Mouse (Mus musculus): ENCODE data around the gene Lig3. TPM values are rescaled to one million over a fixed set of nuclear protein-coding genes. Genes with fewer than 3 reads are reported as not detected.
A peak's percentile ranks its signal among the peaks of the same experiment; 100 is the strongest.
"Not testable (repeated sequence)": the region's sequence is repeated elsewhere in the genome, so short reads cannot be mapped to it uniquely, and the experiment has no call there.

Gene Lig3
- polyA plus RNA-seq, 1 experiment from 2014 or later = 24.2 TPM

DNA sequence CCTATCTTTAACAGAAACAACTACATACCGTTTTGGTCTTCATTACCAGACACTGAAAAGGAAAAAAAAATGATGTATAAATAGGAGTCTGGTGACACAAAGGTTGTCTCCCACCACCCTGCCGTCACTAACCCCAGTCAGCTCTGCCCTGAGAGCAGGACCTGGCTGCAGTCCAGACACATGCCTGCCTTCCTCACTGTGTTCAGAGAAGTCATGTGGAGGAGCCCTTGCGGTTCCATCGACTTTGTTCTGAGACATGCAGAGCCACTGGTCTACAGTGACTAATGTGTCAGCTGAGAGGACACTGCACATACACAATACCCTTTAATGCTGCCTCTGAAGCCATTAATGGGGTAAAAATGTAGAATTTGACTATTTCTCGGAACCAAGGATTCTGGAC lies 27.6 kb downstream of the Lig3 start:
- no peak overlapping the region for H3K9ac ChIP-seq (ENCODE audit: low read depth, low read length)
- no peaks in the 10 kb centered on the region for H3K9me3 ChIP-seq (replicated peaks; ENCODE audit: control insufficient read depth, low read length)
- peaks cover 11% of the 10 kb centered on the region for H3K4me1 ChIP-seq (ENCODE audit: control insufficient read depth, insufficient read depth, low read length)
- H3K36me3 ChIP-seq (ENCODE audit: control insufficient read depth, insufficient read depth, low read length) = no peaks in the 10 kb centered on the region
- no peak overlapping the region for H3K27ac ChIP-seq (ENCODE audit: low read depth, low read length)
- no peak for ATAC-seq (replicated peaks; ENCODE audit: insufficient number of reproducible peaks, low FRiP score, low TSS enrichment)
- no peak overlapping the region for H3K4me2 ChIP-seq
- no peaks in the 10 kb centered on the region for H3K27me3 ChIP-seq (ENCODE audit: control insufficient read depth, insufficient read depth, low read length)
- 64% methylated on average over 5 of the region's 5 CpGs for WGBS (ENCODE audit: insufficient replicate concordance)
- no peak overlapping the region for H3K4me3 ChIP-seq (ENCODE audit: low read depth, low read length)

DNA sequence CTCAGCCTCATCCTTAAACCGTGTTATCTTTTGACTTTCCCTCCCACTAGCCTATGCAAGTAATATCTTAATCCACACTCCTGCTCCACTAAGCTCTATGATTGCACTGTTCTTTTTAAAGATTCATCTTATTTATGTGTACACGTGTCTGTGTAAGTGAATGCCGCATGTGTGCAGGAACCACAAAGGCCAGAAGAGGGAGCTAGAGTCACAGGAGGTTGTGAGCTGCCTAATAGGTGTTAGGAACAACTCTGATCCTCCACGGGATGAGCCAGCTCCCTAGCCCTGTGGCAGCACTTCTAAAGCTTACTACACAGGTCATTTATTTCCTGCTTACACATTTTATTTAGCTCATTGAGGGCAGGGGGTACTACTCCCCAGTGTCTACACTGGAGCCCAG lies 38.4 kb downstream of the Lig3 start:
- Histone ChIP-seq H3K9ac (ENCODE audit: low read depth, low read length) (no peak overlapping the region), H3K4me2 (no peak overlapping the region), H3K27ac (ENCODE audit: low read depth, low read length) (no peak overlapping the region), H3K36me3 (ENCODE audit: control insufficient read depth, insufficient read depth, low read length) (no peaks in the 10 kb centered on the region), H3K4me3 (ENCODE audit: low read depth, low read length) (no peak overlapping the region), H3K9me3 (replicated peaks; ENCODE audit: control insufficient read depth, low read length) (no peaks in the 10 kb centered on the region; the same call in 1 of the 2 replicates), H3K27me3 (ENCODE audit: control insufficient read depth, insufficient read depth, low read length) (no peaks in the 10 kb centered on the region), H3K4me1 (ENCODE audit: control insufficient read depth, insufficient read depth, low read length) (peaks cover 8% of the 10 kb centered on the region)
- ATAC-seq (replicated peaks; ENCODE audit: insufficient number of reproducible peaks, low FRiP score, low TSS enrichment) = no peak
- 48% methylated on average over 4 of the region's 4 CpGs for WGBS (ENCODE audit: insufficient replicate concordance)

DNA sequence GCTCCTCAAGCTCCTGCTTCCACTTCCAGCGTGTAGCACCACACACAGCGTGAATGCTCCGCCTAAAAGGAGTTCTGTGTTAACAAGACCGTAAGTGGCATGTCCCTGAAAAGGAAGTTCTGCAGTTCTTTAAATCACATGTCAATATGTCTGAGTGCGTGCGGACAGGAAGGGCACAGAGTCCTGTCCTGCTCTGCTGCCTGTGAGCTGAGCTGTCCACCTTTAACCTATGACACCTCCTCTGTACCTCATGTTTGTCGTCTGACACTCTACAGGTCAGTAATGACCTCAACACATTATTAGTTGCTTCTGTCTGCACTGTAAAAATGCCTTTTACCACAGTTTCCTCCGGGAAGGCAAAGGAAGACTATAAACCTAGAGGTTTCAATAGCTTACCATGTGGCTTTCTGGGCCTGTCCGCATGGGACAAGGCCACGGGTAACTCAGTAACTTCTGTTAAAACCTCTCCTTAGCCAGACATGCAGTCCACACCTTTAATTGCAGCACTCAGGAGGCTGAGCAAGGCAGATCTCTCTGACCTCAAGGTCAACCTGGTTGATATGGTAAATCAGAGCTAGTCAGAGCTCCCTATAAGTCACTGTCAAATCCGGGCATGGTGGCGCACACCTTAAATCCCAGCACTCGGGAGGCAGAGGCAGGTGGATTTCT lies 40.0 kb downstream of the Lig3 start:
- ATAC-seq (replicated peaks; ENCODE audit: insufficient number of reproducible peaks, low FRiP score, low TSS enrichment) = no peak
- WGBS (ENCODE audit: insufficient replicate concordance) = 57% methylated on average over 13 of the region's 13 CpGs
- H3K27ac ChIP-seq (ENCODE audit: low read depth, low read length) = peak overlapping the region; percentile 59

DNA sequence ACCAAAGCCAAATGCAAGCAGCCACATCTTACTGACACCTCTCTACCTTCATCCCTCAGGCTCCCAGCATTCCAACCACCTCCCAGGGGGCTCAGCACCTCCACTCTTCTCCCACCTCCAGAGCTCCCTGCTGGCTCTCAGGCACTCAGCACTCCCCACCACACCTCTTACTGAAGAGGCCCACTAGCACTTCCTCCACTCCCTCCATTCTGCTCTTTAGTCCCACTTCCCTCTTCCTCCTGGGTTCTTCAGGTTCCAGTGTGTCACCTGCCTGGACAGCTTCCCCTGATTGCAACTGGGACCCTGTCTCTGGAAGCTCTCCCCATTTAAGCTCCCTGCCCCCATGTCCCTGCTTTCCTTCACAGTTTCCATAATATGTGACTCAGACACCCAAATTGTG lies 45.9 kb downstream of the Lig3 start:
- no peak for ATAC-seq (replicated peaks; ENCODE audit: insufficient number of reproducible peaks, low FRiP score, low TSS enrichment)
- H3K4me3 ChIP-seq (ENCODE audit: low read depth, low read length) = no peak overlapping the region
- H3K4me2 ChIP-seq = no peak overlapping the region

More for the DNA sequence above, 40.0 kb downstream of the Lig3 start:
- H3K4me3 ChIP-seq (ENCODE audit: low read depth, low read length) = no peak overlapping the region
- peaks cover 8% of the 10 kb centered on the region for H3K4me1 ChIP-seq (ENCODE audit: control insufficient read depth, insufficient read depth, low read length)
- 0 out of 2 replicates have a peak overlapping the region, but pooled peaks have one; percentile 43 for H3K9ac ChIP-seq (ENCODE audit: low read depth, low read length)
- no peaks in the 10 kb centered on the region for H3K27me3 ChIP-seq (ENCODE audit: control insufficient read depth, insufficient read depth, low read length)
- H3K4me2 ChIP-seq = no peak overlapping the region
- H3K36me3 ChIP-seq (ENCODE audit: control insufficient read depth, insufficient read depth, low read length) = no peaks in the 10 kb centered on the region
- H3K9me3 ChIP-seq (replicated peaks; ENCODE audit: control insufficient read depth, low read length) = no peaks in the 10 kb centered on the region; the same call in 1 of the 2 replicates

DNA sequence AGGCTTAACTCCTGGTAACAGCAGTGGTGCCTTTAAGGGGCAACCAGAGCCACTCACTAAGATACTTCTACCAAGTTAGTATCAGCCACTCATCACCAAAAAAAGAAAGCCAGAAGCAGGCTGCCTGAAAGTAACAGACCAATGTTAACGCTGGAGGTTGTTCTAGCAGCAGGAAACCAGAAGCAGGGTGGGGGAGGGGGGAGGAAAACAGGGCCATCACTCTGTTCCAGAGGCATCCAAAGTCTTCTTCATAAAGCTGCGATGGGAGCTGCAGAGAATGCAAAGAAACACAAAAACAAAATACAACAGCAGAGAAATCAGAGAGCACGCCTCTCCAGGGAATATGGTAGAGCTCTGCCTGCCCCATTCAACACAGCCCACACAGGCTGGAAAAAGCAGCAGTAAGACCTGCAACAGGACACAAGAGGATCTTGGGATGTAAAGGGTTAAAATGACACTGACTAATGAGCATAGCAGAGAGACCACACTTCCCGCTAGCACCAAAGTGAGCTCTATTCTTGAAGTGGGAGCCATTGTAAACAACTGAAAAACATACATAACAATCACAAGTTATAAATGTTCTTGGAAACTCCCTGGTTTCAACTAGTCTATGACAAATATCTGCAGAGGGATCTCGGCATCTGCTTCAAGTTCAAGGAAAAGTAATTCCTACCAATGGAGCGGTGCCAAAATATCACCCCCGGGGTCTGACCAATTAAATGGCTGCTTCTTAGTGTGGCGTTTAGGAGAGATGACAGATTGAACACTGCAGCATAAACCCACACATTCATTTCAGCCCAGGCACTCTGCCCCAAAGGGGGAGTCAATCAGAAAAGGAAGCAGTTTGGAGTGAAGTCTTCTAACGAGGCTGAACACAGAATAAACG lies 50.3 kb downstream of the Lig3 start:
- no peaks in the 10 kb centered on the region for H3K27me3 ChIP-seq (ENCODE audit: control insufficient read depth, insufficient read depth, low read length)
- H3K9me3 ChIP-seq (replicated peaks; ENCODE audit: control insufficient read depth, low read length) = no peaks in the 10 kb centered on the region
- no peaks in the 10 kb centered on the region for H3K36me3 ChIP-seq (ENCODE audit: control insufficient read depth, insufficient read depth, low read length)
- H3K4me1 ChIP-seq (ENCODE audit: control insufficient read depth, insufficient read depth, low read length) = peaks cover 10% of the 10 kb centered on the region; the same call in 1 of the 2 replicates
- 24% methylated on average over 10 of the region's 10 CpGs for WGBS (ENCODE audit: insufficient replicate concordance)
- H3K4me2 ChIP-seq = peak overlapping the region; percentile 44
- no peak overlapping the region for H3K27ac ChIP-seq (ENCODE audit: low read depth, low read length)
- no peak for ATAC-seq (replicated peaks; ENCODE audit: insufficient number of reproducible peaks, low FRiP score, low TSS enrichment)
- no peak overlapping the region for H3K4me3 ChIP-seq (ENCODE audit: low read depth, low read length)
- H3K9ac ChIP-seq (ENCODE audit: low read depth, low read length) = no peak overlapping the region

More for the DNA sequence above, 45.9 kb downstream of the Lig3 start:
- H3K9me3 ChIP-seq (replicated peaks; ENCODE audit: control insufficient read depth, low read length) = no peaks in the 10 kb centered on the region
- peaks cover 8% of the 10 kb centered on the region; the same call in 1 of the 2 replicates for H3K4me1 ChIP-seq (ENCODE audit: control insufficient read depth, insufficient read depth, low read length)
- H3K9ac ChIP-seq (ENCODE audit: low read depth, low read length) = no peak overlapping the region
- H3K27me3 ChIP-seq (ENCODE audit: control insufficient read depth, insufficient read depth, low read length) = no peaks in the 10 kb centered on the region
- H3K36me3 ChIP-seq (ENCODE audit: control insufficient read depth, insufficient read depth, low read length) = no peaks in the 10 kb centered on the region
- no peak overlapping the region for H3K27ac ChIP-seq (ENCODE audit: low read depth, low read length)

DNA sequence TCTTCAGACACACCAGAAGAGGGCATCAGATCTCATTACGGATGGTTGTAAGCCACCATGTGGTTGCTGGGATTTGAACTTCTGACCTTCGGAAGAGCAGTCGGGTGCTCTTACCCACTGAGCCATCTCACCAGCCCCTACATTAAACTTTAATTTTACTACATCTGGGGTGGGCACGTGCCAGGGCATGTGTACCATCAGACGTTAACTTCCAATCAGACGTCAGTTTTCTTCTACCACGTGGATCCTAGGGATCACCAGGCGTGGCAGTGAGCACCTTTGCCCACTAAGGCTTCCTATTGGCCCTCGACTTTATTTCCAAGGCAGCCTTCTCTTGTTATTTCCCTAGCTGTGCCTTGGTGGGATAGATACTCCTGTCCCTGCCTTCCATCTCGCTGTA lies 51.5 kb downstream of the Lig3 start:
- not testable (repeated sequence) for ATAC-seq (replicated peaks; ENCODE audit: insufficient number of reproducible peaks, low FRiP score, low TSS enrichment); H3K36me3 ChIP-seq (ENCODE audit: control insufficient read depth, insufficient read depth, low read length); H3K9me3 ChIP-seq (replicated peaks; ENCODE audit: control insufficient read depth, low read length); H3K27me3 ChIP-seq (ENCODE audit: control insufficient read depth, insufficient read depth, low read length); H3K27ac ChIP-seq (ENCODE audit: low read depth, low read length); H3K4me2 ChIP-seq; H3K9ac ChIP-seq (ENCODE audit: low read depth, low read length); H3K4me3 ChIP-seq (ENCODE audit: low read depth, low read length)
- 79% methylated on average over 10 of the region's 10 CpGs for WGBS (ENCODE audit: insufficient replicate concordance)
- H3K4me1 ChIP-seq (ENCODE audit: control insufficient read depth, insufficient read depth, low read length) = peaks cover 10% of the 10 kb centered on the region; the same call in 1 of the 2 replicates

DNA sequence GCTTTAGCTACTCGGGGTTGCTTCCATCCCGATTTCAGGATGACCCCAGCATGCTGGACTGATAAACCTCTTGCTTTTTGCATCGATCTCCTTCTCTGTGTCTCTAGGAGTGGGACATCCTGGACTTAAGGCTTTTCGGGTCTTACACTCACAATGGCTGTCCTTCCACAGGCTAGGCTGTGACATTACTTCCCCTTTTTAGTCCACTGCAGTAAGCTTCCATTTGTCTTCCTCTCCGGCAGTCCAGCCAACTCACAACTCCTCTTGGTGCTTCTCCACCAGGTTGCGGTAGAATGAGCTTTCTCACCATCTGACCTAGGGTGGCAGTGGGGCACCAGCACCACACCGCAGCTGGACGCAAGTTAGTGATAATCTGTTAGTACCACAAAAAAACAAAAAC lies 53.0 kb downstream of the Lig3 start:
- ATAC-seq (replicated peaks; ENCODE audit: insufficient number of reproducible peaks, low FRiP score, low TSS enrichment) = no peak
- no peak overlapping the region for H3K27ac ChIP-seq (ENCODE audit: low read depth, low read length)
- no peak overlapping the region for H3K4me2 ChIP-seq
- H3K27me3 ChIP-seq (ENCODE audit: control insufficient read depth, insufficient read depth, low read length) = no peaks in the 10 kb centered on the region
- no peaks in the 10 kb centered on the region for H3K36me3 ChIP-seq (ENCODE audit: control insufficient read depth, insufficient read depth, low read length)
- H3K4me3 ChIP-seq (ENCODE audit: low read depth, low read length) = no peak overlapping the region
- H3K9ac ChIP-seq (ENCODE audit: low read depth, low read length) = no peak overlapping the region
- peaks cover 10% of the 10 kb centered on the region; the same call in 1 of the 2 replicates for H3K4me1 ChIP-seq (ENCODE audit: control insufficient read depth, insufficient read depth, low read length)
- no peaks in the 10 kb centered on the region for H3K9me3 ChIP-seq (replicated peaks; ENCODE audit: control insufficient read depth, low read length)
- 86% methylated on average over 8 of the region's 8 CpGs for WGBS (ENCODE audit: insufficient replicate concordance)

DNA sequence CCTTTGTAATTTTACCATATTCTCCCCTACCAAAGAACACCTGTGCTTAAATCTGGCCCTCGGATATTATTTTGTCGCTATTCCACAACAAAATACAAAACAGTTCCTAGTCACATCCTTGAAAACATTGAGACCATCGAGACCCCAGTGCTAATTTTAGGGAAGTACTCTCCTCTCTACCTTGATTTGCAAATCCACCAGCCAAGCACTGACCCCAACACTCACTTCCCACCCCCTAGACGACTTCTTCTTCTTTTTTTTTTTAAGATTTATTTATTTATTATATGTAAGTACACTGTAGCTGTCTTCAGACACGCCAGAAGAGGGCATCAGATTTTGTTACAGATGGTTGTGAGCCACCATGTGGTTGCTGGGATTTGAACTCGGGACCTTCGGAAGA lies 53.5 kb downstream of the Lig3 start:
- 83% methylated on average over 7 of the region's 7 CpGs for WGBS (ENCODE audit: insufficient replicate concordance)
- not testable (repeated sequence) for H3K9ac ChIP-seq (ENCODE audit: low read depth, low read length); H3K27me3 ChIP-seq (ENCODE audit: control insufficient read depth, insufficient read depth, low read length); H3K27ac ChIP-seq (ENCODE audit: low read depth, low read length); H3K9me3 ChIP-seq (replicated peaks; ENCODE audit: control insufficient read depth, low read length); H3K4me2 ChIP-seq; H3K4me3 ChIP-seq (ENCODE audit: low read depth, low read length); ATAC-seq (replicated peaks; ENCODE audit: insufficient number of reproducible peaks, low FRiP score, low TSS enrichment); H3K36me3 ChIP-seq (ENCODE audit: control insufficient read depth, insufficient read depth, low read length)
- peaks cover 10% of the 10 kb centered on the region; the same call in 1 of the 2 replicates for H3K4me1 ChIP-seq (ENCODE audit: control insufficient read depth, insufficient read depth, low read length)

Measured in heart, embryonic 11.5 days (tissue).